Mouse (Mus musculus): ENCODE measurements around the gene Eif4g1.

- no peak for TF ChIP-seq GATA1 (IDR thresholded peaks at IDR 0.05; ENCODE audit: borderline replicate concordance, low read length)
- TF ChIP-seq CTCF (IDR thresholded peaks at IDR 0.05; ENCODE audit: low read depth, low read length) = no peak
- no peak for TF ChIP-seq TAL1 (conservative IDR thresholded peaks at IDR 0.05; ENCODE audit: low read depth, low read length)
- TF ChIP-seq GATA2 (IDR thresholded peaks at IDR 0.05; ENCODE audit: borderline replicate concordance, low read depth, low read length) = no peak
- no peak for TF ChIP-seq POLR2AphosphoS5 (IDR thresholded peaks at IDR 0.05; ENCODE audit: insufficient replicate concordance, low read depth, low read length)
Measured at GRCm38 (mm10) chr16:20725321-20725720, 57.2 kb downstream of the Eif4g1 start.
